Mouse (Mus musculus) midbrain, postnatal 0 days (tissue): ENCODE measurements at regions not wholly inside any gene's neighbourhood (a gene's known extent, or its start where the extent isn't known, plus 50 kb on each side); places are given as distances from the start of the nearest gene placed in this dataset.
"Not testable (repeated sequence)": the region's sequence is repeated elsewhere in the genome, so short reads cannot be mapped to it uniquely, and the experiment has no call there.

Experiments
- ATAC-seq: fragments of 200-750 bp; cut with Nextera tagmentation; 2 replicates; pipeline ENCODE4 v1.8.0; 2017; ENCODE audit warnings: moderate number of reproducible peaks, mild to moderate bottlenecking, moderate TSS enrichment, moderate library complexity; ENCODE audit not compliant: low FRiP score
- DNase-seq: peaks from one replicate; pipeline ENCODE4 v3.0.0-alpha.2; 2015; ENCODE audit warnings: low spot score
- H3K27ac ChIP-seq: fragments of 300-500 bp; sonication (generic); 2 replicates; pipeline ENCODE4 v1.5.1; 2014; ENCODE audit warnings: low read depth, mild to moderate bottlenecking, low read length, mixed read lengths
- H3K27me3 ChIP-seq: fragments of 300-500 bp; sonication (generic); 2 replicates; pipeline ENCODE4 v1.6.1; 2014; ENCODE audit warnings: low read length, control low read depth, mixed read lengths; ENCODE audit not compliant: insufficient read depth
- H3K36me3 ChIP-seq: fragments of 300-500 bp; sonication (generic); 2 replicates; pipeline ENCODE4 v1.6.1; 2014; ENCODE audit warnings: low read length, control low read depth, mixed read lengths; ENCODE audit not compliant: insufficient read depth
- H3K4me1 ChIP-seq: fragments of 300-500 bp; sonication (generic); 2 replicates; pipeline ENCODE4 v1.6.1; 2014; ENCODE audit warnings: mild to moderate bottlenecking, control low read depth, antibody characterized with exemption, low read length, mixed read lengths; ENCODE audit not compliant: insufficient read depth
- H3K4me2 ChIP-seq: fragments of 300-500 bp; sonication (generic); 2 replicates; pipeline ENCODE4 v1.6.1; 2014; ENCODE audit warnings: low read depth, mild to moderate bottlenecking, low read length, mixed read lengths; ENCODE audit not compliant: poor library complexity, severe bottlenecking
- H3K4me3 ChIP-seq: fragments of 300-500 bp; sonication (generic); 2 replicates; pipeline ENCODE4 v1.5.1; 2014; ENCODE audit warnings: low read depth, mild to moderate bottlenecking, low read length, moderate library complexity
- H3K9ac ChIP-seq: fragments of 300-500 bp; sonication (generic); replicated peaks from 2 replicates; pipeline ENCODE4 v1.6.1; 2014; ENCODE audit warnings: mild to moderate bottlenecking, low read length, moderate library complexity, mixed read lengths; ENCODE audit not compliant: poor library complexity, severe bottlenecking
- H3K9me3 ChIP-seq: fragments of 300-500 bp; sonication (generic); 2 replicates; pipeline ENCODE4 v1.6.1; 2016; ENCODE audit warnings: low read length, control low read depth
- CTCF ChIP-seq: IDR thresholded peaks from 2 replicates; pipeline ENCODE4 v1.5.1; 2016; ENCODE audit warnings: antibody characterized with exemption, mild to moderate bottlenecking
- WGBS: fragments of 180-500 bp; shearing (Covaris S2); extraction: QIAGEN DNeasy Blood & Tissue Kit; methylation state at CpG from one replicate; pipeline ENCODE4 v1.1.7; 2014; 5-methylcytosine and 5-hydroxymethylcytosine counted together

DNA sequence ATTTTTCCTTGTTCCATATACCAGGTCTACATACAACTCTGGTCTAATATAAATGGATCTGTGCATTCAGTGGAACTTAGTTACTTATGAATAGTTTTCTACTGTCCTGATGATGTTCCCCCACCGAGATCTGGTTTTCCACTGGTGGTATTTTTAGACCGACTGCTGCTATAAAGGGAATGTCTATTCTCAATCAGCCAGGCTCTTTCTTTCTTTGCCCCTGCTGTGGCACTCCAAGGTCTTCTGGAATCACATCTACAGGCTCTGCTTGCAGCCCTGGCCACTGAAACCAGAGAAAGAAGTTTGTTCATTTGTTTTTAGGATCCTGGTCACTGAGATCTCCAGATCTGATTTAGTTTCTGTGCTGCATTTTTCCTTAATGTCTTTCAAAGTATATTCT is 810.4 kb downstream of the Abca13 start:
- no peak for ATAC-seq
- H3K36me3 ChIP-seq: no peaks in the 10 kb centered on the region
- DNase-seq: no peak
- no peak overlapping the region for H3K9ac ChIP-seq
- TF ChIP-seq CTCF: no peak
- no peak overlapping the region for H3K4me2 ChIP-seq
- H3K4me1 ChIP-seq: no peaks in the 10 kb centered on the region
- H3K4me3 ChIP-seq: no peak overlapping the region
- WGBS: 71% methylated on average over 2 of the region's 2 CpGs
- no peak overlapping the region for H3K27ac ChIP-seq
- no peaks in the 10 kb centered on the region for H3K9me3 ChIP-seq
- H3K27me3 ChIP-seq: no peaks in the 10 kb centered on the region

- Histone ChIP-seq H3K9me3 (no peaks in the 10 kb centered on the region), H3K4me2 (no peak overlapping the region), H3K36me3 (no peaks in the 10 kb centered on the region), H3K4me1 (no peaks in the 10 kb centered on the region), H3K27ac (no peak overlapping the region), H3K9ac (no peak overlapping the region), H3K27me3 (no peaks in the 10 kb centered on the region), H3K4me3 (no peak overlapping the region)
- ATAC-seq: no peak
- DNase-seq: peak; percentile 35
- TF ChIP-seq CTCF: no peak
- WGBS: 61% methylated on average over 3 of the region's 3 CpGs
Measured at GRCm38 (mm10) chr11:10006881-10007280, 815.1 kb downstream of the Abca13 start.

- no peaks in the 10 kb centered on the region for H3K9me3 ChIP-seq
- no peaks in the 10 kb centered on the region for H3K4me1 ChIP-seq
- TF ChIP-seq CTCF: no peak
- no peaks in the 10 kb centered on the region for H3K27me3 ChIP-seq
- ATAC-seq (no peak), DNase-seq (no peak)
- 38% methylated on average over 2 of the region's 2 CpGs for WGBS
- H3K4me3 ChIP-seq: no peak overlapping the region
- no peak overlapping the region for H3K9ac ChIP-seq
- H3K4me2 ChIP-seq: no peak overlapping the region
- H3K27ac ChIP-seq: no peak overlapping the region
- no peaks in the 10 kb centered on the region; the same call in 1 of the 2 replicates for H3K36me3 ChIP-seq
Measured at GRCm38 (mm10) chr11:10046593-10046992, 854.9 kb downstream of the Abca13 start.

DNA sequence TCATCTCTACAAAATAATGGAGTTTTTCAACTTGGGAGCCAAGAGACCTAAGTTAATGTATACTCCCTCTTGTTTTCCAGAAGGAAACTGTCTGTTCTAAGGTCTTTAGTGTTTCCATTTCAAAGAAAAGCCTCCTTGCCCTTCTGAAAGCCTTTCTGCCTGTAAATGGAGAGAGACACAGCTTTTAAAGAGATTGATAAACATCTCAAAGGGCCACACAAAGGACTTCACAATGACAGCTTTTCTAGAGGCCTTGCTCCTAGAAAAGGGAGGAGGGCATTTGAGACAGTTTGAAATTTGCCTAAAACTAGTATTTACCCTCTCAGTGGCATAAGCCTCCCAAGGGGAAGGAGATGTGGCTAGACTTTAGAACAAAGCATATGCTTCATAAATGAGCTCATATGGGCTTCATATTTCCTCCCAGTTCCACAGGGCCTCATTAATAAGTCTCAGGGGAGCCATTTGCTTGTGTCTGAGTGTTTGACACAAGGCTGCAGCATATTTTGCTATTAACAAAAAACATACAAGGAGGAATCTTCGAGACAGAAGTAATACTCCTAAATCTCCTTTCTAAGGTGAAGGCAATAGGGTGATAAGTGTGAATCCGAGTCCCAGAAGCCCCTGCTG is 860.0 kb downstream of the Abca13 start:
- 45% methylated on average over 2 of the region's 2 CpGs for WGBS
- H3K9ac ChIP-seq: no peak overlapping the region
- ATAC-seq (no peak), DNase-seq (no peak)
- H3K36me3 ChIP-seq: no peaks in the 10 kb centered on the region; the same call in 1 of the 2 replicates
- H3K4me1 ChIP-seq: no peaks in the 10 kb centered on the region
- no peak overlapping the region for H3K4me3 ChIP-seq
- no peaks in the 10 kb centered on the region for H3K9me3 ChIP-seq
- H3K4me2 ChIP-seq: no peak overlapping the region
- no peak overlapping the region for H3K27ac ChIP-seq
- H3K27me3 ChIP-seq: no peaks in the 10 kb centered on the region
- no peak for TF ChIP-seq CTCF

DNA sequence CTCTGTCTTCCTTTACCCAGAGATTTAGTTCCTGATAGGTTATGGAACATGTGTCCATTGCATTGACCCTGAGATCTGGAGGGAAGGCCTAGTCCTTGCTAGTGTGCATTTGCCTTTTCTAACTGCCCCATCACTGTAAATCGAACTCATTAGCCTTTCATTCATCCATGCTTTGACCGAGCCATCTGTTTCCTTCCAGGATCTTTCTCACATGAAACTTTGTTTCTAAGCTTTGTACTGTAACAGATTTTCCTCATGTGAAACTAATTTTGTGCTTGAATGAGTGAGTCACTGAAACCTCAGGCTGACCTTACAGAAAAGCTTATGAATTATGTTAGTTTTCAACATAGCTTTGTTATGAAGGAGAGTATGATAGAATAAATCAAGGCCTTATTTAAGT is 880.1 kb downstream of the Abca13 start:
- ATAC-seq (no peak), DNase-seq (no peak)
- Histone ChIP-seq H3K27ac (no peak overlapping the region), H3K4me1 (no peaks in the 10 kb centered on the region), H3K4me3 (no peak overlapping the region), H3K4me2 (no peak overlapping the region), H3K36me3 (no peaks in the 10 kb centered on the region), H3K27me3 (no peaks in the 10 kb centered on the region), H3K9me3 (no peaks in the 10 kb centered on the region), H3K9ac (no peak overlapping the region)
- 91% methylated on average over 2 of the region's 2 CpGs for WGBS
- no peak for TF ChIP-seq CTCF

DNA sequence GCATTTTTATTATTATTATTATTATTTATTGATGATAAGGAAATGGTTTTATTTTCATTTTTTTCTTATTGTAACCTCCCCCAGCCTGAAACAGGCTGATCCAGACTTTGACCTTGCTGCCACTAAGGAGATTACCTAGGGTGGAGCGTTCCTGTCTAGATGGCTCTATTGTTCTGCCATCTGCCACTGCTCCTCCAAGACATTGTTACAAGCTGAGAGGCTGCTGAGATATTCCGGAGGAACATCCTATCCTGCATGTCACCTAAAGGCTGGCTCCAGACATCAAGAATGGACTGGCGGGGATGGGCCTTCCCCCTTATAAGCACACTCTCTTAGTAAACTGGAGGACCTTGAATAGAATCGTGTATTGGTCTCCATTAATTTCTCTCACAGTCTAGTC is 896.2 kb downstream of the Abca13 start:
- H3K36me3 ChIP-seq: no peaks in the 10 kb centered on the region
- H3K4me1 ChIP-seq: no peaks in the 10 kb centered on the region
- WGBS: 66% methylated on average over 4 of the region's 4 CpGs
- no peaks in the 10 kb centered on the region for H3K27me3 ChIP-seq
- DNase-seq: no peak
- H3K4me2 ChIP-seq: no peak overlapping the region
- no peak for TF ChIP-seq CTCF
- no peak overlapping the region for H3K9ac ChIP-seq
- H3K4me3 ChIP-seq: no peak overlapping the region
- H3K27ac ChIP-seq: no peak overlapping the region
- no peak for ATAC-seq
- no peaks in the 10 kb centered on the region for H3K9me3 ChIP-seq

GRCm38 (mm10) chr11:10102314-10102713 is 910.6 kb downstream of the Abca13 start:
- ATAC-seq, H3K4me2 ChIP-seq, H3K27ac ChIP-seq, H3K9me3 ChIP-seq, DNase-seq, H3K4me3 ChIP-seq, H3K9ac ChIP-seq, H3K36me3 ChIP-seq, H3K4me1 ChIP-seq, H3K27me3 ChIP-seq: not testable (repeated sequence)
- 86% methylated on average over 8 of the region's 8 CpGs for WGBS
